Mouse (Mus musculus) liver, embryonic 14.5 days (tissue): ENCODE measurements around the gene Crxos.

ENCODE experiments used
- CTCF ChIP-seq: IDR thresholded peaks from 2 replicates; pipeline ENCODE4 v1.5.1; 2016; ENCODE audit warnings: antibody characterized with exemption, low read depth, control low read depth
- EP300 ChIP-seq: IDR thresholded peaks from 2 replicates; pipeline ENCODE4 v1.6.1; 2016; ENCODE audit warnings: antibody characterized with exemption, low read depth

DNA sequence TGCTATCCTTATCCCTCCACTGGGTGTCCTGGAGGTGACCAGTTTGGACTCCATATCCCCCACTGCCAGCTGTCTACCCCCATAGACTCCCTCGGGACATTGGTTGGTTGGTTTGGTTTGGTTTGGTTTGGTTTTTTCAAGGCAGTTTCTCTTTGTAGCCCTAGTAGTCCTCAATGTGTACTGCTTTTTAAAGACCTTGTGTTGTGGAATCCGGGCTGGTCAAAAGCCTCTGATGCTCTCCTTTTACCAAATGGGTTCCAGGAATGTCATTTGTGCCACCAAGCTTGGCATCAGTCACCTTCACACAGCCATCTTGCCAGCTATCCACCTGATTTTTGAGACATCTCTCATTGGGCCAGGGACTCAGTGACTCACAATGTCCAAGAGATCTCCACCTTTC is 32.3 kb downstream of the Crxos start:
- TF ChIP-seq CTCF (no peak), EP300 (no peak)
